Mouse (Mus musculus) frontal cortex, postnatal 25 days (tissue): ENCODE measurements at regions not wholly inside any gene's neighbourhood (a gene's known extent, or its start where the extent isn't known, plus 50 kb on each side); places are given as distances from the start of the nearest gene placed in this dataset.

Experiments used
- DNase-seq, 2 experiments: peaks; one replicate each; pipeline ENCODE4 v3.0.0; 2022; ENCODE audit warnings: low spot score in 2 of 2

GRCm38 (mm10) chr3:35688111-35688510, 65.8 kb upstream of the Atp11b start:
- DNase-seq, result no peak

- DNase-seq, result peak in 1 of 2 experiments; percentile 9
These were observed 65.1 kb upstream of the Atp11b start for GRCm38 (mm10) chr3:35688781-35689180.

GRCm38 (mm10) chr3:35693039-35693438, 60.9 kb upstream of the Atp11b start:
- peak; percentile 59 to 69 for DNase-seq

- DNase-seq, result no peak
These were observed 60.4 kb upstream of the Atp11b start for GRCm38 (mm10) chr3:35693551-35693950.

GRCm38 (mm10) chr3:35694241-35694640, 59.7 kb upstream of the Atp11b start:
- DNase-seq, result no peak

GRCm38 (mm10) chr3:35695859-35696258, 58.0 kb upstream of the Atp11b start:
- no peak for DNase-seq

- no peak for DNase-seq
These were observed 54.6 kb upstream of the Atp11b start for GRCm38 (mm10) chr3:35699266-35699665.

GRCm38 (mm10) chr3:35699979-35700378, 53.9 kb upstream of the Atp11b start:
- DNase-seq, result no peak

- no peak for DNase-seq
These were observed 50.2 kb upstream of the Atp11b start for GRCm38 (mm10) chr3:35703528-35704327.
